In the genomic region with DNA sequence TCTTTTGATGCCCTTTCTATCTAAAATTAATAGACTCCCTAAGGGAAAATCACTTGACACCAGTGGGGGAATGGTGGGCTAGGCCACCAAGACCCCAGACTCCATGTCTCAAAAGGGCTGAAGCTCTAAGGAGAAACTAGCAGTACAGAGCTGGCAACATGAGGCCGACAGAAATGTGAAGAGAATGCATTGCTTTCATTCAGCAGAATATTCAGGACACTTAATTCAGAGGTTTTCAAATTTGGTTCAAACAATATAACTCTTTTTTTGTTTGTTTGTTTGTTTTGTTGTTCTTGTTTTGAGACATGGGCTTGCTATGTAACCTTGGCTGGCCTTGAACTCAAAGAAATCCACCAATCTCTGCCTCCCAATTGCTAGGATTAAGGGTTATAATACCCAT, we compare ENCODE assay signal across 8 mouse cellular contexts. TPM values are rescaled to one million over a fixed set of nuclear protein-coding genes. Genes with fewer than 3 reads are reported as not detected.
A peak's percentile ranks its signal among the peaks of the same experiment; 100 is the strongest.
DNase-seq lines count a peak whose midpoint lies in the region; ATAC-seq and TF ChIP-seq lines count a peak whose summit lies in the region.

Gene Ube2l3, minus strand, starts transcription at position 101 of the 400 bp plus-strand sequence.

- H3K27me3 ChIP-seq in midbrain, embryonic 14.5 days (ENCODE audit: control insufficient read depth, insufficient read depth, low read length) = no peaks in the 10 kb centered on the region

- peak within 1 kb of the TSS; percentile 86 for H3K4me3 ChIP-seq in layer of hippocampus, adult 2 months
- peak within 1 kb of the TSS; percentile 97 for H3K4me3 ChIP-seq in midbrain, embryonic 14.5 days (replicated peaks; ENCODE audit: low read depth, low read length)

- H3K9ac ChIP-seq in midbrain, embryonic 14.5 days (replicated peaks; ENCODE audit: low read length) = no peak within 1 kb of the TSS

- peaks cover 12% of the 10 kb centered on the region for H3K4me1 ChIP-seq in midbrain, embryonic 14.5 days (ENCODE audit: control insufficient read depth, insufficient read depth, low read length)

- no peak for DNase-seq in layer of hippocampus, adult 2 months (ENCODE audit: low spot score in 2 of 2)
- no peak for DNase-seq in layer of hippocampus, adult 11-12 months (ENCODE audit: low spot score)
- DNase-seq in brain, embryonic 14.5 days (ENCODE audit: low read depth) = no peak
- DNase-seq in layer of hippocampus, postnatal 14 days (ENCODE audit: low spot score in 2 of 2) = no peak
- DNase-seq in midbrain, embryonic 14.5 days = no peak
- DNase-seq in cerebellum, postnatal 36 days = no peak
- DNase-seq in embryo, embryonic 11 days = no peak

- TF ChIP-seq CTCF in layer of hippocampus, adult 2 months (conservative IDR thresholded peaks at IDR 0.05) = no peak
- no peak for TF ChIP-seq CTCF in brain, embryonic 14.5 days (IDR thresholded peaks at IDR 0.05; ENCODE audit: borderline replicate concordance, extremely low read depth, insufficient read depth, insufficient read length)

- peaks cover 3% of the 10 kb centered on the region; the same call in 1 of the 2 replicates for H3K36me3 ChIP-seq in midbrain, embryonic 14.5 days (ENCODE audit: control insufficient read depth, insufficient read depth, low read length)

- 92% methylated on average over 1 of the region's 1 CpGs for WGBS in midbrain, embryonic 14.5 days

- ATAC-seq in granulocyte monocyte progenitor cell, adult 5-6 weeks (replicated peaks; ENCODE audit: poor library complexity, severe bottlenecking) = no peak
- no peak for ATAC-seq in midbrain, embryonic 14.5 days (ENCODE audit: low FRiP score, low TSS enrichment)

- TF ChIP-seq POLR2A in brain, embryonic 14.5 days (IDR thresholded peaks at IDR 0.05; ENCODE audit: borderline replicate concordance, extremely low read depth, insufficient read depth, insufficient read length, poor library complexity, severe bottlenecking) = no peak

- H3K27ac ChIP-seq in layer of hippocampus, adult 2 months = peak within 1 kb of the TSS; percentile 95
- H3K27ac ChIP-seq in midbrain, embryonic 14.5 days (replicated peaks; ENCODE audit: low read depth, low read length) = no peak within 1 kb of the TSS

- peak within 1 kb of the TSS; percentile 90 for H3K4me2 ChIP-seq in midbrain, embryonic 14.5 days (ENCODE audit: low read length)

- H3K9me3 ChIP-seq in midbrain, embryonic 14.5 days (ENCODE audit: control insufficient read depth, low read length) = no peaks in the 10 kb centered on the region

RNA-seq across cellular contexts. Expression of gene Ube2l3, which starts in this region (rescaled TPM):
- 100 to 1,000 TPM; 133 to 139 TPM for total RNA-seq in layer of hippocampus, adult 2 months (2021)
- 96.5 and 127 TPM in 2 replicates for polyA plus RNA-seq in brain, embryonic 14.5 days (2012; rRNA removed)
- total RNA-seq in granulocyte monocyte progenitor cell, adult 5-6 weeks (2014; fragmentation: Nextera tagmentation) = 213 and 244 TPM in 2 replicates
- 110 and 124 TPM in 2 replicates for total RNA-seq in granulocyte monocyte progenitor cell, adult 5-6 weeks (2017)
- total RNA-seq in layer of hippocampus, postnatal 14 days (2021) = 100 to 1,000 TPM; 157 to 159 TPM
- 272 and 297 TPM in 2 replicates for polyA plus RNA-seq in midbrain, embryonic 14.5 days (2014; fragmentation: Nextera tagmentation; extraction: Ambion mirVana)
